Mouse (Mus musculus): ENCODE data around the gene Gtf2f2. TPM values are rescaled to one million over a fixed set of nuclear protein-coding genes. Genes with fewer than 3 reads are reported as not detected.
A peak's percentile ranks its signal among the peaks of the same experiment; 100 is the strongest.

Gtf2f2 gene
- 24.1 and 25.5 TPM in 2 replicates for total RNA-seq (2021)
- long read RNA-seq, experiment 1, transcript Gtf2f2-201 (8 exons, 1,467 nt), result major isoform, 25 of 39 reads
- long read RNA-seq, experiment 1, partial matches to known transcripts, result 9 of 39 reads
- long read RNA-seq, experiment 1, other reads (novel, unspliced or antisense), result 5 of 39 reads
- long read RNA-seq, experiment 2, transcript Gtf2f2-201 (8 exons, 1,467 nt), result major isoform, 21 of 36 reads
- long read RNA-seq, experiment 2, partial matches to known transcripts, result 0 of 36 reads
- long read RNA-seq, experiment 2, other reads (novel, unspliced or antisense), result 15 of 36 reads

DNA sequence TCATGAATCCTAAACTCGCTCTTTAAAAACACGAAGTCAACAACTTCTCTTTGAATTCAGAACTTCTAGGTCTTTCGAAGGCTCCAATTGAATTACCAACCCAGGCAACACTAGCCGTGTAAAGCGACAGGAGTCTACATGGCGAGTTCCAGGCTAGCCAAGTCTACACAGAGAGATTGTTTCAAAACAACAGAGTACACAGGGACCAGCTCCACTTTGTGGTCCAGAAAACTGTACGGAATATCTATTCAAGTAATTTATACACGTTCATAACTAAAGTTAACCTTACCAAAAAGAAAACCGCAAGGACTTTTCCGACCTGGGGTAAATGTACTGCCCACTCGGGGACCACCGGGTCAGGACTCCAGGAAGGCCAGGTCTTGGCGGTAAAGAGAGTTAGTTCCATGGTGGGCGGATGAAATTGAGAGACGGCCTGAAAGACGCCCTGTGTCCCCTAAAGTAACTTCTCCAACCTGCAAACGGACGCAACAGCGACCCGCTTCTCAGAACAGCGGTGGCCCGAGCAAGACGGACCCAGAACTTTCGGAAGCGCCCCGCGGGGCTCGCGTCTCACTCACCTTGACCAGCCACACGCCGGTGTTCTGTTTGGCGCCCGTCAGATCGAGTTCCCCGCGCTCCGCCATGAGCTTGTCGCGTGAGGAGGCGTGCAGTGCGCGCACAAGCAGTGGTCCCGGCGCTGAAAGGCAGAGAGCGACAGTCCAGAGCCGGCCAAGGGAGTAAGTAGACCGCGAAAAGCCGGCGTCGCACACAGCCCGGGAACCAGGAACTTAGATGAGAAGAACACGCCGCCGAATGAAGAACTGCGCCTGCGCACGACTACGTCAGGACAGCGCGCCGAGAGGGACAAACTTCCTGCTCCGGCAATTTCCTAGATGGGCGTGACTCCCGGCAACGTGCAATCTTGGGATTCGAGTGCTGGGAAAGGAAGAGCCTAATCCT, at the start of gene Gtf2f2:
TSS of gene Gtf2f2 (minus strand) at position 764 of the 960 bp plus-strand sequence.
- peak; percentile 96 for DNase-seq

- peak; percentile 34 for DNase-seq
These were observed 48.8 kb upstream of the Gtf2f2 start for GRCm38 (mm10) chr14:76059441-76059840.

DNA sequence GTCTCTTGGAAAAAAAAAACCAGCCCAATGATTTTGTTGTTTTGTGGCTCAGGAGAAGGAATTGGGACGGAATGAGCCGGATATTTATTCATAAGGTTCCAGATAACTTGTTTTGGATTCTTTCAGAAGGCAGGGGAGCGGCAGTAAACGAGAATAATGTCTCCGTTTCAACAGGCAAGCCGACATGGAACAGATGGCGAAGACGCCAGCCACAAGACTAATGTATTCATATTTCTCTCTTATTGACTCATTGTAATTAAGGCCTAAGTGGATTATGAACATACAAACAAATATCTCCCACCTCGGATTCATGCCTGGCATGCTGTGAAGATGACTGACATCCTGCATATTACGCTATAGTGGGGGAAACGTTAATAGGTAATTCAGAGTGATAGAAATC, 43.1 kb upstream of the Gtf2f2 start:
- no peak for DNase-seq

DNA sequence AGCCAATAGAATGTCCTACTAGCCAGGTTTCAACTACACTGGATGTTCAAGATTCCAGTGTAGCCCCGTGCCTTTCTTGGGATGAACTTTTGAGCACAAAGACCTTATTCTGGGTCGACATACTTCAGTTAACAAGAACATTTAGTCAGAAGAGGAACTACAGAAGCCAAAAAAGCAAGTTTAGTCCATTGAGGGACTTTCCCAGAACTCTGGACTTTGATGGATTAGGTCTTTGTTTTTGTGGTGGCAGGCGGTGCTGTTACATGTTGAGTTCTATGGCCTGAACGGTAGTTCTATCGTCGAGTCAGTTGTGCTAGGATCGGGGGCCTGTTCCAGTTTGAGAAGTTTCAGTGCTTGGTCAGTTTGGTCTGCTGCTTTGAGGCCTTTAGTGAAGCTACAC, 41.3 kb upstream of the Gtf2f2 start:
- no peak for DNase-seq

DNA sequence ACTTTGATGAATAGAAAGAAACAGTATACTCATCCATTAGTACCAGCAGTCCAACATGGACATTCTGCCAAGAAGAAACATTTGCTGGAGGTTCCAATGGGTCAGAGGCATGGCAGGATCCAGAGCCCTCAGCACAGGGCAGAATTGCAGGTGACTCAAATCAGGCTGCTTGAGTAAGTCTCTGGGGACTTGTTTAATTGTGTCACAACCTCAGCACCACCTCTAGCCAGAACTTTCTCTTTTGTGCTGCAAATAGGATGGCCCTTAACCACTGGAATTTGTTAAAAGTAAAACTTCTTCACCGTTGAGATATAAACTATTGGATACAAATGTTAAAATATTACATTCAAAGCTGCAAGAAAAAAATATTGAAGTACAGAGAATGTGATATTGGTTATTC, 35.1 kb upstream of the Gtf2f2 start:
- no peak for DNase-seq

GRCm38 (mm10) chr14:76044164-76044557, 33.5 kb upstream of the Gtf2f2 start:
- no peak for DNase-seq

DNA sequence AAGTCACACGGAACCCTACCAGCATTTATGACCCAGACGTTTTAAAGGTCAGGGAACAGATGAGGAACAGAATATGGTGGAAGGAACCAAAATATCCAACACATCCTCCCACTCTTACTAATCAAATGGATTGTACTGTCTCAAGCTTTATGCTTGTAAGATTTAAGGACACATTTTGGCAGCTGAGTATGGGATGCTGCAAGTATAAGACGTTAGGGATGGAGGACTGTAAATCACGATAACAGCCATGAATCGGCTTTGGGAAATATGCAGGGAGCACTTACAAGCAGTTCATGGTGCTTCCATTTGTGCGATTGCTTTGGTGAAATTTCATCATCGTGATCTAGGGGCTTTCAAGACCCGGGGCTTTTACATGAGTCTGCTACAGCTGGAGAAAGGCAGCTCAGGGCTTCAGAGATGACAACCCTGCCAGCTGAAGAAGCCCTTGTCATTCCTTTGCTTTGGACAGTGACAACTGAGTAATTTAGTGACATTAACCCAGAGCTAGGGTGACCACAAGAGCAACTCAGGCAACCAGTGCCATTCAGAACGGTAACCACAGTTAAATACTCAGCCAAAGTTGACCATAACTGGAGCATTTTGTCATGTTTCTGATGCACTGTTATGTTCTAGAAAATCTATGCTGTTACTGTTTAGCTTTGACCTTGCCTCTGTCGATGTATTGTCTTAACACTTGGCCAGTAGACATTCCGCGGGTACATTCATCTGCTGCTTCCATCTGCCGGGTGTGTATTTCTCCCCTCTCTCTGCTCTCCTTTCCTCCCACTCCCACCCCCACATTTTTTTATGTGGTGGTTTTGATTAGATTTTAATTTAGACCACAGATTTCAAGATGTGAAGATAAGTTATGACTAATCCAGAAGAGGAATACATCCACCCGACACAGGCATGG, 32.8 kb upstream of the Gtf2f2 start:
- no peak for DNase-seq

- no peak for DNase-seq
These were observed 22.6 kb upstream of the Gtf2f2 start for GRCm38 (mm10) chr14:76033221-76033637.

- DNase-seq, result no peak
These were observed 22.0 kb upstream of the Gtf2f2 start for GRCm38 (mm10) chr14:76032671-76033136.

GRCm38 (mm10) chr14:76031117-76031842, 20.6 kb upstream of the Gtf2f2 start:
- DNase-seq, result peak; percentile 66

- no peak for DNase-seq
These were observed 14.0 kb upstream of the Gtf2f2 start for GRCm38 (mm10) chr14:76024641-76025040.

GRCm38 (mm10) chr14:76020927-76021719, 10.5 kb upstream of the Gtf2f2 start:
- DNase-seq, result no peak

DNA sequence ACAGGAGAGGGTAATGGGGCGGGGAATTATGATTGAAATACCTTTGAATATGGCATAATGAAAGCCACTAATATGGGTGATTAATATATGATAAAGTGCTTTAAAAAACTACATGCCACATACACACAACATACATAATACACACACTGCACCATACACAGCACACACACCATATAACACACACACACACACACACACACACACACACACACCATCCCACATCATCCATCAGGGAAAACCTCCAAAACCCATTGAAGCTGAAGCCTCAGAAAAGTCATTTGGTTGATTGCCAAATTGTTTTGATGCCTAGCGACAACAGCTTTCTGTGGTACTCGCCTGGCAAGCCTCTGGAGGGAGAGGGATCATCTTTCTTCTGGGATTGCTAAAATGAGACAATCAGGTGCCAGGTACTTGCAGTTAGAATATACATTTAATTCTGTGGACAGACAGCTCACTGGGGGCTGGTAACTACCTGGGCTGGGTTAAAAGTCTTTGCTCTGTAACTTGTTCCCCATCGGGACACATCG, 9.7 kb upstream of the Gtf2f2 start:
- DNase-seq, result no peak

DNA sequence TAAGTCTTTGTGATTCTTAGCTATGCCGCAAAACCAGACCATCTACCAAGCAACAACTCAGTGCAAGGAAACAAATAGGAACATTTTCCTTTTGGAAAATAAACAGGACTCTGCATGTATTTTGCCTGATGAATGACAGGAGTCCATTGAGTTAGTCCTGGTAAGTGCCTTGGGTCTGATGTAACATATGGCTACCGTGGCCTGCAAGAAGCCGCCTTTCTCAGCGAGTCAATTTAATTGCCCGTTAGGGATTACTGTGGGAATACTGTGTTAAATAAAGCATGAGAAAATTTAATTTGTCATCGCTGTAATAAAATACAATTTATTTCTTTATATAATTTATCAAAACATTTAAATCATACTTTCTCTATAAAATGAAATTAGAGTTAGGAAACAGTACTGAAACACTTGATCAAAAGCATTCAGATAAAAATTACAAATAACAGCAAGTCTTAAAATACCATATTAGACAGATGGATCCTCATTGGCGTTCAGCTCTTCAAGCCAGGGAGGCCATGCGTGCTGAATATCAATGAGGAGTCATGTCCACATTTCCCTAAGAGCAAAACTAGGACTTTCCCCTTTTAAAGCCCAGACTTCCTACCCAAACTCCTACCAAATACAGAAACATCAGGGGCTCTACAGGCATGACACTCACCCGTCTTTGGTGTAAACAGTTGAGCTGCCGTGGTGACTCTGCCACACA, 7.3 kb upstream of the Gtf2f2 start:
- DNase-seq, result no peak

DNA sequence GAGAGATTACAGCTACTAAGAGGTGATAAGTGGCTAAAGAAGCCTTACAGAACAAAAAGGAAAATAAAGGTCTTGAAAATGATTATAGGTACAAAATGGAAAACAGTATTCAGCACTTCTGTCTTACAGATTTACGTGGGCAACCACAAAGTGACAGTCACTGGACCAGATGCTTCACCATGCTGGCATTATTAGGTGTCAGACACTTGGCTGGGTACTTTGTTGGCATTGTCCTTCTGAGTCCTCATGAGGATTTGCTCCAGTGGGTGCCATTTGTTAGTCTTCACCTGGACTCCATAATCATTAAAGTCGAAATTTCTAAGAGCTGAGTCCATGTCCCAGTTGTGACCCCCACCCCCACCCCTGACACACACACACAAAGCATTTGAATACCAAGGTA, 3.7 kb upstream of the Gtf2f2 start:
- no peak for DNase-seq

DNA sequence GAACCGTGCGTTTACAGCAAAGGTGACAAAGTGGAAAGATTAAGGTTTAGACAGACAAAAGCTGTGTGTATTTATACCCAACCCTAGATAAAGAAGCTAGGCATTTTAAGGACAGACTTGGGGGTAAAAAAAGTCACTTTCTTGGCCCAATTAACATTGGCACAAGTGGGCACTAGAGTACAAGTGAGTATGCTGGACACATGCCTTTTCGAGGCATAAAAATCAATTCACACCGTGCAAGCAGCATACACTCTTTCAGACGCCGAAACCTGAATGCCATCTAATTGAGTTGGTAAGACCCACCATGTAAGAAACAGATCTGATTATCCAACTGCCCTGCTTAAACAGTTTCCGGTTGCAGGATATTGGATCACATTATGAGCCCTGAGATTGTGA, 395 bp upstream of the Gtf2f2 start:
- DNase-seq, result no peak

GRCm38 (mm10) chr14:76009185-76009584, 1.5 kb downstream of the Gtf2f2 start:
- no peak for DNase-seq

DNA sequence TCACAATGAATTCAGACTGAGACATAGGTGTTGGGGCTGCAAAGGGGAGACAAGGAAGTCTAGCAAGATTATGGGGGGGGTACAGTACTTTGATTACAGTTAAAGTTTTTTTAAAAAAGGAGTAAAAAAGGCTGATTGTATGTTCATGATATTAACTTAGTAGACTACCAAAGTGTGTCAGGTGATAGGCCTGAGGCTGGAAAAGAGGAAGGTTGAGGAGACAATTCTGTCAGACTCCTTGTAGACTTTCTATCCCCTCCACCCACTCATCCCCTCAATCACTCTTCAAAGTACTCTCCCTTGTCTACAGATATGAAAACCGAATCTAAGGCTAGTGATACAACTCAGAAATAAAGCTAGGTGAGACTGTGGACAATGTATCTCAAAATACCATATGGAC, 2.5 kb downstream of the Gtf2f2 start:
- no peak for DNase-seq

DNA sequence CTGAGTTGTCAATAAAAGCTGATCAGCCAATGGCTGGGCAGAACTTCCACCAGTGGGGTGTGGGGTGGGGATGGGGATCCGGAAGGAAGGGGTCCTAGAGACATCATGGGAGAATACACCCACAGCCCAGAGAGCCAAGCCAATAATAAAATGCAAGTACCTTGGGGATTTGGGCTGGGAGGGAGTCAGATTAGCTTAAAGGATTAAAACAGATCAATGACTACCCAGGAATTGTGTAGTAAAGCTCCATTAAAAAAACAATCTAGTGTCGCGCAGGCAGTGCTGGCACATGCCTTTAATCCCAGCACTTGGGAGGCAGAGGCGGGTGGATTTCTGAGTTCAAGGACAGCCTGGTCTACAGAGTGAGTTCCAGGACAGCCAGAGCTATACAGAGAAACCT, 5.7 kb downstream of the Gtf2f2 start:
- DNase-seq, result no peak

DNA sequence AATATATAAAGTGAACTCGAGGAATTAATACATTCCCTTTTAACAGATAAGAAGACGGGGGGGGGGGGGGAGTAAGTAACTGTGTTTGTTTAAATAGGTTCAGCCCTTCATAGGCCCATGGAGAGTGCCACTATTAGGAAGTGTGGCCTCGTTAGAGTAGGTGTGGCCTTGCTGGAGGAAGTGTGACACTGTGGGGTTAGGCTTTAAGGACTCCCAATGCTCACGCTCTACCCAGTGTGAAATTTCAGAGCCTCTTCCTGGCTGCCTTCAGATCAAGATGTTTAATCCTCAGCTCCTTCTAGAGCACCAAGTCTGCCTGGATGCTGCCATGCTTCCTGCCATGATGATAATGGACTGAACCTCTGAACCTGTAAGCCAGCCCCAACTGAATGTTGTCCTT, 8.9 kb downstream of the Gtf2f2 start:
- no peak for DNase-seq
